Mouse (Mus musculus): ENCODE measurements at regions not wholly inside any gene's neighbourhood (a gene's known extent, or its start where the extent isn't known, plus 50 kb on each side); places are given as distances from the start of the nearest gene placed in this dataset.
A peak's percentile ranks its signal among the peaks of the same experiment; 100 is the strongest.

DNA sequence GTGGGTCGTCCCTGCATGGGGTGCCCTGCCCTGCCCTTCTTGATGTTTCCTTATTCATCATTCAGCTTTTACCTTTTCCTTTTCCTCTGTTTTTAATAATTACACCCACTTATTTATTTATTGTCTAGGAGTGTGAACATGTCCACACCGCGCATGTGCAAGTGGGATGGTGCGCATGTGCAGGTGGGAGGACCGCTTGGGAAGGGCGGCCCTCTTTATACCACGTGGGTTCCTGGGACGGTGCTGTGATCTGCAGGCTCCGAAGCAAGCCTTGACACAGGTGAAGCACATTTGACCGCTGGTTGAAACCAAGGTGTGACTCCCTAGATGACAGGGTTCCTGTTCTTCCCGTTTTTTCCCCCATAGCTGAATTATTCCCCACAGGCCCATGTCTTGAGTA is 60.0 kb downstream of the Syf2 start:
- DNase-seq (ENCODE audit: extremely low spot score in 1 of 2, low spot score in 1 of 2) = no peak

DNA sequence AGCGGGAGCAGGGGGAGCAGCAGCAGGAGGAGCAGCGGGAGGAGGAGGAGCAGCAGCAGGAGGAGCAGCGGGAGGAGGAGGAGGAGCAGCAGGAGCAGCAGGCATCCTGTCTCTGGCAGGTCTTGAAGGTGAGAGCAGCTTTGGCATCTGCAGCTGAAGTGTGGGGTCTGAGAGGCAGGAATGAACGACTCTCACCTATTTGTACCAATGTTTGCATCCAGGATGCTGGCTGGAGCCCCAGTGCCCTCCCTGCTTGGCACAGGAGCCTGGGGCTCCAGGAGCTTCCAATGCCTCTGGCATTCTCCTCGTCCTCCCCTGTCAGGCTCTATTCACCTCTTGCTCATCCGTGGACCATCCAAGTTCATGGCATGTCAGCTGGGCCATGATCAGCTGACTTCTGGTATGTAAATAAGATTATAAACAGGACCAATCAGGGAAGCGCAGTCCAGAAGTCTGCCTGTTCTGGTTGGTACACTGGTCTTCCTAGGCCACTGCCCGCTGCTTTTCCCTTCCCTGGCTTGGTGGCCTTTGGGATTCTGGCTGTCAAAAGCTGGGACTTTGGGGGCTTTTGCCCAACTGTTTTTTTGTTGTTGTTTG is 62.9 kb downstream of the Syf2 start:
- no peak for DNase-seq (ENCODE audit: extremely low spot score in 1 of 2, low spot score in 1 of 2)

DNA sequence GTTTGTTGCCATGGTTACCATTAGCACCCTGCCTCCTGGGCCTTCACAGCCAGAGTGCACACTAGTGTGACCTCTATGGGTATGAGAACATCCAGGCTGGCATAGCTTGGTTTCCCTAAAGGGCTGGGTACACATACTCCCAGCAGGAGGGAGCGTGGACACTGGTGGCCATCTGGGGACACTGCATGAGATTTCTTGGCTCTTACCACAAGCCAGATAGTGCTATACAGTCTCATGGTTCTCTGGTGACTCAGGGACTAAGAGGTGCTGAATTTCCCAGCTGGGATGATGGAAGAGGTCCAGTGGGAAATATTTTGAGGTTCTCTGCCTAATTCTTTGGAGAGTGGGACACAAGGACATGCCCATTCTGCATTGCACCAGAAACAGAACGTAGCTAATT is 63.5 kb downstream of the Syf2 start:
- DNase-seq (ENCODE audit: extremely low spot score in 1 of 2, low spot score in 1 of 2) = no peak

DNA sequence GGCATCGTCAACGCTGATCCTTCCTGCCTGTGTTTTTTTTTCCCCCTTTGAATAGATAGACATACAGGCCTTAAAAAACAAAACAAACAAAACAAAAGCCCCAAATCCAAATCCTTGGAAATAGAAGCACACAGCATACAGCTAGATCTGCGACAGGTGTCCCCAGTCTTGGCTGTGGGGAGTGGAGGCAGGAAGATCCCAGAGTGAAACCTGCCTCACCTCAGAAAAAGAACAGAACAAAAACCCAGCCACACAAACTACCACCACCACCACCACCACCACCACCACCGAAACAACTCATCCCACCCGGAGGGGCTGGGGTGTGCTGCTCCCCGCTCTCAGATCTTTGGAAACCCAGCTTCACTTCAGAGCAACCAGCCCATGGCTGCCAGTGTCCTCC is 64.0 kb downstream of the Syf2 start:
- DNase-seq (ENCODE audit: extremely low spot score in 1 of 2, low spot score in 1 of 2) = no peak

DNA sequence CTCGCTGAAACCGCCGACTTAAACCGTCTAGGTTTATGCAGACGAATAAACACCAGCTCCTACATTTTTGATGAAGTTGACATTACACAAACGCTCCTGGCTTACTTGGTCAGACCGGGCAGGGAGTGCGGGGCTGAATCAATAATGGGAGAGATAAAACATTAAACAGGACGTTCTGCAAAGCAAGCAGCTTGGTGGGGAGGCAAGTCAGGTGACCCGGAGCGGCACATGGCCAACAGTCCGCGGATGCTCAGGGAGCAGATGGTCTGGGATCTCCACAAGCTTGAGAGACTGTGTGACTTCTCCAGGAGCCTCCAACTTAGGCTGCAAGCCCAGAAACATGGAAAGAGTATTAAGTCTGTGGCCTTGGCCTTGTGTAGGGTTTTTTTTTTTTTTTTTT is 64.4 kb downstream of the Syf2 start:
- DNase-seq (ENCODE audit: extremely low spot score in 1 of 2, low spot score in 1 of 2) = no peak

DNA sequence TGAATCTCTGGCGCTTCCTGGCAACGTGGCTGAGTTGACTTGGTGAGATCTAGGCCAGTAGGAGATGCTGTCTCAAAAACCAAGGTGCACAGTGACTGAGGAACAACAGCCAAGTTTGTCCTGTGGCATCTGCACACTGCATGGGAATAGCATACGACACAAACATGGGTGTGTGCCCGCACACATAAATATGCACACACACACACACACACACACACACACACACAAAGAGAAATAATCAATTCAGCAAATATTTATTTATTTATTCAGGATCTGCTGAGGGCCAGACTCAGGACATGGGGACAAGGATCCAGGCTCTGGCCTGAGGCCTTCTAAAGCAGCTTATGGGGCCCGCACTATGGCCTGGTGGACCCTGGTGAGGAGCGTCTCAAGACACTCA is 65.4 kb downstream of the Syf2 start:
- no peak for DNase-seq (ENCODE audit: extremely low spot score in 1 of 2, low spot score in 1 of 2)

DNA sequence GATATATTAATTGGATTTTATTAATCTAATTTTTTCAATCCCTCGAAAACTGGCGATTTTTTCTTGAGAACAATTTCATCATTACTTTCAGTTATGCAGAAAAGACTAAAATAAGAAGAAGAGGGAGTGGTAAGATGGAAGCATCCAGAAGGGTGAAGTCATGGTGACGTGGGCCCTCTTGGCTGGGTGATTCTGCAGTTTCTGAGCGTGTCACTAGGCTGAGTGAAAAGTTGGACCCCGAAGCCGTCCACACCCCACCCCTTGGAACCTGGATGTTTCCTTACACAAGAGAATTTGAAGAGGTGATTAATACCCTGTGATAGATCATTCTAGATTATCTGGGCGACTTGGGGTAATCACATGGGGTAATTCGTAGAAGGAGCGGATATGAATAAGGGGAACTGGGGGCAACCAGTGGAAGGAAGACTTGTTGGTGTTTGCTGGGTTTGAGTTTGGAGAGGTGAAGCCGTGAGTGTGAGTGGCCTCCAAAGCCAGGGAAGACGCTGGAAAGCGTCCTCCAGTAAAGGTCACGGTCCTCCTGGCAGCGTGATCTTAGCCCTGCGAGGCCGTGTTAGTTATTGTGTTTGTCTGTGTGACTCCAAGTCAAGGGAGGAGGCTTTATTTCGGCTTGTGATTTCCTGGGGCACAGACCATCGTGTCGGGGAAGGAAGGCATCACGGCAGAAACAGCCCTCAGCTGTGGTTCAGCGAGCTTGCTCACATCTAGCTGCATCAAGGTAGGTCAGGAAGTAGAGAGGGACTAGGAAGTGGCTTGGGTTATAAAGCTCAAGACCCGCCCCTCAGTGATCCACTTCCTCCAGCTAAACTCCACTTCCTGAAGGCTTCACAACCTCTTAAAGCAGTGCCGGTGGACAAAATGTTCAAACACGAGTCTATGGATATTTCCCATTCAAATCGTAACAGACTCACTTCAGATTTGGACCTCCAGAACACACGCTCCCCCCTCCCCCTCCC is 67.0 kb downstream of the Syf2 start:
- DNase-seq (ENCODE audit: extremely low spot score in 1 of 2, low spot score in 1 of 2) = no peak

DNA sequence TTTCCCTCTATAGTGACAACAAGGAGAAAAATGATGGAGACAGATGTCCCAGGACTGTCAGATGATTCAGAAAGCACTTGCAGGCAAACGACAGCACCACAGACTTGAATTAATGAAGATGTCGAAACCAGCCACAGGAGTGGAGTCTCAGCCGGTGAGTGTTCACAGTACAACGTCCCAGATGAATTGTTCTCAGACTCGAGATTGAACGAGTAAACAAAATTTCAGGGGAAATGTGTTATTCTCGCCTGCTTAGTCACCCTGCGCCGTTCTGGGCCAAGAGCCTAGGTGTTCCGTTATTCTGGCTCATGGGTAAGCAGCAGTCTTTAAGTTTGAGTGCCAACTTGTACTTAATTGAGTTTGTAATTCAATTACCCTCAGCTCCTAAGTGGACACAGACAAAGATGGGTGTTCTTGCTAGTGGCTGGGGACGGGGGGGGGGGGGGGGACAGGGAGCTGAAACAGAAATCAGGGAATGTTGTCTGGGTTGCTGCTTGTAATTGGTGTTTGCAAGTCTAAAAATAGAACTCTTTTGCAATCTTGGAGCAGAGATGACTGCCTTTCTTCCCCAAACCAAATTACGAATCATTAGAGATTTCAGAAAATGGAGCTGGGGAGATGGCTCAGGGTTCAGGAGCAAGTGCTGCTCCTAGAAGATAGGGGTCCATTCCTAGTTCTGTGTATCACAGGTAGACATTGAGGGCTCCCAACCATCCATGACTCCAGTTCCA is 68.4 kb downstream of the Syf2 start:
- peak in 1 of 2 experiments; percentile 35 for DNase-seq (ENCODE audit: extremely low spot score in 1 of 2, low spot score in 1 of 2)

DNA sequence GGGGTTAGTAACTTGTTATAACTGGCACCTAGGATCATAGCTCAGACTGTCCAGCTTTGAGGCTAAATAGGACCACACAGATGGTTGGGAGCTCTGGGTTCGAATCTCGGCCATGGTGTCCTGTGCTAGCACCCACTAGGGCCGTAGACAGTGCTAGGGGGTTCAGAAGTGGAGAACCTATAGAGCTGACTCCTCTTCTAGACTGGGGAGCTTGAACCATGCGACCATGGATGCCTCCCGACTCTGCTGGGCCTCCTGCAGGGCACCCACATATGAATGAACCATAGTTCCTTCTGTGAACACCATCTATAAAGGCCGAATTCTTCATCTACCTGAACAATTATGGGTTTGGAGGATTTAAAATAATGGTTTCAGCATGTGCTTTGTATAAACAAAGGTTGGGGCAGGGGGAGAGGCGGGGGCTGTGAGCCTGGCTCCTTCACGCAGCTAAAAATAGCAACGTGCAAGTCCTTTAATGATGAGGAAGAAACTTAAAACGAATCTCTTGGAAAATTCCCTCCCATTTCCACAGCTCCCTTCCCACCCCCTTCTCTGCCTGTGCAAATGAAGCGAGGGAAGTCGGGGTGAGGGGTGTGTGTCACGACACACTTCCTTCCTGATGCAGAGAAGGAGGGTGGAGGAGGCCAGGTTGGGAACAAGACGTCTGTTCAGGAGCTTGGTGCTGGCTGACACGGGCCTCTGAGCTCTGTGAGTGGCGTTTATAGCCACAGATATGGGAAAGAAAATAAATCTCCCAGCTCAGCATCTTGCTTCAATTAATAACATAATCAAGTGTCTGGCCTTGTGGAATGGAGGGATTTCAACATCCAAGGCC is 71.6 kb downstream of the Syf2 start:
- DNase-seq (ENCODE audit: extremely low spot score in 1 of 2, low spot score in 1 of 2) = no peak

DNA sequence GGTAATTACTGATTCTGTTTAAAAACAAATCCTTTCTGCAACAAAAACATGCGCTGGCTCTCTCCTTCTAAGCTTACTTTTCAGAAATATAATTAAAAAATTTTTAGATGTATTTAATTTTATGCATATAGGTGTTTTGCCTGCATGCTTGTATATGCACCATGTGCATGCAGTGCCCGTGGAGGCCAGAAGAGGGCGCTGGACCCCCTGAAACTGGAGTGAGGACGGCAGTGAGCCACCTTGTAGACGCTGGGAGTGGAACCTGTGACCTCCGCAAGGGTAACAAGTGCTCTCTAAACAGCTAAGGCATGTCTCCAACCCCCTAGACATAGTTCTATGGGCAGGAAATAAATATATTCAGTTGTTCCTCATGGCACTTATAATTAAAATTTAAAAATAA is 80.7 kb downstream of the Syf2 start:
- DNase-seq (ENCODE audit: extremely low spot score in 1 of 2, low spot score in 1 of 2) = no peak

DNA sequence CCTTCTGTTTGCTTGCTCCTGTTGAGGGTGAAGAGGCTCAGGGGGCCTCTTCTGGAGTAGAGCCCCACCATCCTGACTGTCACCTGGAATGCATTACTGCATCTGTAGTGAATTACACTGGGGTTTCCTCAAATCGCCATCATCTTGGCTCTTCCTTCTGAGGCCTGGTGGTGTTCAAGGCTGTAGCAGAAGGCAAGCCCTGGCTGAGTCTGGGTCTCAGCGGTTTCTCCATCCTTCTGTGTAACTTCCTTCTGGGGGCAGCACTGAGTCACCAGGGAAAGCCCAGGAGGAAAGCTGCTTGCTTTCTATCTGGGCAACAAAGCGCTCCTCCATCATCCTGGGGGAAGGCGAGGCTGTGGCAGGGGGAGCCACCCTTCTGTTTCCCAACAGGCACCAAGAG is 82.2 kb downstream of the Syf2 start:
- no peak for DNase-seq (ENCODE audit: extremely low spot score in 1 of 2, low spot score in 1 of 2)

DNA sequence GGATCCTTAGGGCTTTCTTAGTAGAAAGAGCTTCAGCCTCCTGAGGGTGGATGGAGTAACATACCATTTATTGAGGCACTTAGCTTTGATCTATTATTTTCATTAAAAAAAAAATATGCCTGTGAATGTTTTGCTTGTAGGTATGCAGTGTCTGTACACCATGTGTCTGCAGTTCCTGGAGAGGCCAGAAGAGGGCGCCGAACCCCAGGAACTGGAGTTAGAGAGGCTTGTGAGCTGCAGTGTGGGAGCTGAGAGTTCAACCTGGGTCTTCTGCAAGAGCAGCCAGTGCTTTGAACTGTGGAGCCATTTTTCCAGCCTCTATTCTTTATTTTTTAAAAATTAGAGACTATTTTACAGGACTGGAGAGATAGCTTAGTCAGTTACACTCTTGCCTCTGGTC is 83.2 kb downstream of the Syf2 start:
- DNase-seq (ENCODE audit: extremely low spot score in 1 of 2, low spot score in 1 of 2) = no peak

DNA sequence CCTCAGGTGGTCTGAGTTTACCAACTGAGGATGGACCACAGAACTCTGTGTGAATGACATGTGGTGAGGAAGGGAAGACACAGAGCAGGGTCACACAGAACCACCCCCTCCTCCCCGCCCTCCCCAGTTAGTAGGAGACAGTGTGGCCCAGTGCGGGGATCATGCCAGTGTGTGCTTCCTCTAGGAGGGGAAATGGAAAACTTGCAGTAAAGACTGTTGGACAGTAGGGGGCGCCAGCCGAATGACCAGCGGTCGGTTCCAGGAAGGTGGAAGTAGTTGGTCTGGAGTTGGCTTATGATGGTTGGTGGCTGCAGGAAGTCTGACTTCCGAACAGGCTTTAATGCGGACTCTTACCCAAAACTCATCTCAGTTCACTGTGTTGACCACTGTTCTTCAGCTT is 87.3 kb downstream of the Syf2 start:
- DNase-seq (ENCODE audit: extremely low spot score in 1 of 2, low spot score in 1 of 2) = peak in 1 of 2 experiments; percentile 52

DNA sequence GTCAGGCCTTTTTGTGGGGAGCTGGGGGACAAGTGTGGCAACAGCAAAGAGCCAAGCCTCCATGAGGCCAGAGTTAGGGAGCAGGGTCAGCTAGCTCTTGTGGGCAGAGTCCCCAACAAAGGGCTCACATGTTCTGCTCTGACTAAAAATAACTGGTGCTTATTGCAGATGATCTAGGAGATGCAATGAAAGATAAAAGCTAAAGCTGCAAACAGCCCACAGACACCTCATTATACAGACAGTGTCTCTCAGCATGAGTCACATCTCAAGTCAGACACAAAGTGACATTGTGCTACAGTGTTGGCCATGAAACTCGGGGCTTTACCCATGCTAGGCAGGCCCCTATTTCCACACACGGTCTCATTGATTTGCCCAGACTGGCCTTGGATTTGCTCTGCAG is 88.4 kb downstream of the Syf2 start:
- no peak for DNase-seq (ENCODE audit: extremely low spot score in 1 of 2, low spot score in 1 of 2)

DNA sequence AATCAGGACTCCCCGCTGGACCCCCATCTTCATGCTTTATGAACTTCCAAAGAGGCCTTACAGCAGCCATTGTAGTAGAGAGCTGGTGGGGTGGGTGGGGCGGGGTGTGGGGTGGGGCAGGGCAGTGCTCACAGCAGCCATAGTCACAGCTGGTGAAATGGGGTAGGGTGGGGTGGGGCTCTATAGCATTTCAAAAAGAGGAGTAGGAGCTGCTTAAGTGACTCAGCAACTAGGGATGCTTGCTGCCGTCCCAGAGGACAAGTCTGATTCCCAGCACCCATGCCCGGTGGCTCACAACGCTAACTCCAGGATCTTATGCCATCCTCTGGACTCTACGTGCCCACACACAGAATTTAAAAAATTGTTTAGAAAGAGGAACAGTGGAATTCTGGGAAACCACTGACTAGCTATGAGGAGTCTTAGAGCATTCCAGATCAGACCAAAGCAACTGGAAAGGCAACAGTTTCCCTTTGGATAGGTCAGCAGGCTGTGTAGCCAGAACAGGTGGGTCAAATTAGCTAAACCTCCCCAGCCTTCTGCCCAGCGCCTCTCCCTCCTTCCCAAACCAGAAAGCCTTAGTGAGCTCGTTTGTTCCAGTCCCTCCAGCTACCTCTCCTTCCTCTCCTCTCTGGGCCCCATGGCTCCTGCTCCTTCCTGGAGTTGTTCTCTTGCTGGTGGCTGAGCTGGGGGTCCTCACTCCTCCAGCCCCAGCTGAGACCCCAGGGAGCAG is 89.7 kb downstream of the Syf2 start:
- DNase-seq (ENCODE audit: extremely low spot score in 1 of 2, low spot score in 1 of 2) = no peak

DNA sequence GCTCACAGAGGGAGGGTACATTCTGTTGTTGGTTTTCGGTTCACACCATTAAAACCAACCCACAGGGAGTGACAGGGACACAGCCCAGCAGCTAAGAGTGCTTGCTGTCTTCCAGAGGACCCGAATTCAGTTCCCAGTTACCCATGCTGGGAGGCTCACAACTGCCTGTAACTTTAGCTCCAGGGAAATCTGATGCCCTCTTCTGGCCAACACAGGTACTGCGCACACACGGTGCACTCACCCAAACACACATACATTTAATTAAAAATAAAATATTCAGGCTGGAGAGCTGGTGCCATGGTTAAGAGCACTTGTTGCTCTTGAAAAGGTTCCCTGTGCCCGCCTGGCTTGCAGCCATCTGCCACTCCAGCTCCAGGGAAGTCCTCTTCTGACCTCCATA is 92.5 kb downstream of the Syf2 start:
- no peak for DNase-seq (ENCODE audit: extremely low spot score in 1 of 2, low spot score in 1 of 2)

DNA sequence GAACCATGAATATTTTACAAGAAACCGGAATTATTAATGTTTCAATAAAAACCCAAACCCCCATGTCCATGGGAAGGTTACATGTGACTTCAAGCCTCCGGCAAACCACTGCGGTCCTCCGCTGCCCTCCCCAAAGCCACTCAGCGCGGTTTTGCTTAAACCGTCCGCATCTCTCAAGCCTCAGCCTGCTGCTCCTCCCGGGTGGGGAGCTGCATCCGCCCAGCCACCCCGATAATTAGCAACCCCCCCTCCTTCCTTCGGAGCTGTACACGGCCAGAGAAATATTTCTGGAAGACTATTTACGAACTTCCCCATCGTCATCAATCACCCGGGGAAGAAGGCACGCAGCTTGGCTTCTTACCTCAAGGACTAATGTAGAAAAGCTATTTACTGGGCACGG is 94.7 kb upstream of the Runx3 start:
- DNase-seq (ENCODE audit: extremely low spot score in 1 of 2, low spot score in 1 of 2) = no peak

DNA sequence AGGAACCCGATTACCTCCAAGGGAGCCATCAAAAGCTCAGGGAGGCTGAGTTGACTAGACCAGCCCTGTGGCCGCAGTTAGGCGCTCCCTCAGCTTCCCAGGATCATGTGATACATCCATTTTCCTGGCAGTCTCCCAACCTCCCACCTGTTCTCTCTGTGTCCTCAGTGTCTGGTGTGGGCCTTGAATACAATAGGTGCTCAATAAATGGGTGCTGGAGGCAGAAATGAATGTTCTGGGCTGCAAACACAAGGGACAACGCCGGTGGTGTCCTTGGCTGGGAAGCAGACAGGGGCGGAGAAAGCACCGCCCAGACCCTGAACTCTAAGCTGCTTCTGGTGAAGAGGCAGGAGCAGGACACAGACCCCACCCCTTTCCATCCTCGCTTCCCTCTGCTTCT is 93.3 kb upstream of the Runx3 start:
- no peak for DNase-seq (ENCODE audit: extremely low spot score in 1 of 2, low spot score in 1 of 2)

DNA sequence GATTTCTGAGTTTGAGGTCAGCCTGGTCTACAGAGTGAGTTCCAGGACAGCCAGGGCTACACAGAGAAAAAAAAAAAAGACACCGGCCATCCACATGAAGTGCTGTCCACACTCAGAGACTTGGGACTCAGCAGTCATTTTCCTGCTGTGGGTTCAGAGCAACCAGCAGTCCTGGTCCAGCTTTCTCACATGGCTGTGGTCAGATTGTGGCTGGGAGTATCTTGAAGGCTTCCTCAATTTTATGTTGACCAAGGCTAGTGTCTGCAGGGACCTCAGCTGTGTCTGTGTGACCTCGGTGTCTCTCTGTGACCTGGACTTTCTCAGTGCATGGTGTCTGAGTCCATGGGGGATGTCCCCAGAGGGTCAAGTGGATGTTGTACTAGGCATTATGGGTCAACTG is 90.7 kb upstream of the Runx3 start:
- DNase-seq (ENCODE audit: extremely low spot score in 1 of 2, low spot score in 1 of 2) = no peak

DNA sequence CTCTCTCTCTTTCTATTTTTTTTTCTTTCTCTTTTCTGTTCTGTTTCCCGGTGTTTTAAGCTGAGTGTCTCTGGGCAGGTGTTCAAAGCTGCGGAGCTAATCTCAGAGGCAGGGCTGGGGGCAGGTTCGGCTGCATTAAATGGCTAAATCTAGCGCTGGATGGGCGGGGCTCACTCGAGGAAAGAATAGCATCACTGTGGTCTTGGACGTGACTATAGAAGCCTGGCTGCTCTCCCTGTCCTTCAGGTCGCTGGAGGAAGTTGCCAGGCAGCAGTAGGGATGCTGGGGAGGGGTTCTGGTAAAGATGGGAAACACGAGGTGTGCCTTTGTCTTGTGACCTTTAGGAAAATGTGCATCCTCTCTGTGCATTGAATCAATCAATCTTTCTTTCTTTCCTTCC is 88.0 kb upstream of the Runx3 start:
- no peak for DNase-seq (ENCODE audit: extremely low spot score in 1 of 2, low spot score in 1 of 2)
